Mouse (Mus musculus): ENCODE data around the gene Cst13. TPM values are rescaled to one million over a fixed set of nuclear protein-coding genes. Genes with fewer than 3 reads are reported as not detected.

Gene Cst13
- polyA plus RNA-seq, 1 experiment from 2014 or later: not detected

GRCm38 (mm10) chr2:148875335-148875811 is 55.5 kb downstream of the Cst13 start, which contains the start of gene Cst3:
Cst3 (minus strand) TSS chr2:148875692.
- Histone ChIP-seq H3K9me3 (replicated peaks) (no peaks in the 10 kb centered on the region), H3K4me3 (replicated peaks) (peak within 1 kb of the TSS; percentile 80), H3K4me2 (peak within 1 kb of the TSS; percentile 83), H3K27ac (peak within 1 kb of the TSS; percentile 76), H3K36me3 (peaks cover 11% of the 10 kb centered on the region; the same call in 1 of the 2 replicates), H3K9ac (peak within 1 kb of the TSS; percentile 77), H3K4me1 (replicated peaks) (peaks cover 31% of the 10 kb centered on the region), H3K27me3 (no peaks in the 10 kb centered on the region)
- under 1% methylated on average over 19 of the region's 19 CpGs for WGBS (ENCODE audit: insufficient replicate concordance)
- DNase-seq (peak; percentile 82), ATAC-seq (ENCODE audit: low read depth) (peak; percentile 97)

- Histone ChIP-seq H3K4me3 (replicated peaks) (no peak overlapping the region), H3K27ac (no peak overlapping the region), H3K4me2 (no peak overlapping the region), H3K36me3 (peaks cover 4% of the 10 kb centered on the region; the same call in 1 of the 2 replicates), H3K9ac (no peak overlapping the region), H3K9me3 (replicated peaks) (no peaks in the 10 kb centered on the region), H3K27me3 (no peaks in the 10 kb centered on the region), H3K4me1 (replicated peaks) (peaks cover 31% of the 10 kb centered on the region)
- DNase-seq (no peak), ATAC-seq (ENCODE audit: low read depth) (no peak)
- 19% methylated on average over 3 of the region's 3 CpGs for WGBS (ENCODE audit: insufficient replicate concordance)
Measured at GRCm38 (mm10) chr2:148877016-148877770, 57.3 kb downstream of the Cst13 start.

GRCm38 (mm10) chr2:148878641-148879130 is 58.8 kb downstream of the Cst13 start:
- WGBS (ENCODE audit: insufficient replicate concordance): 8% methylated on average over 2 of the region's 2 CpGs
- Histone ChIP-seq H3K36me3 (no peaks in the 10 kb centered on the region), H3K4me3 (replicated peaks) (no peak overlapping the region), H3K27ac (no peak overlapping the region), H3K4me1 (replicated peaks) (peaks cover 22% of the 10 kb centered on the region), H3K27me3 (no peaks in the 10 kb centered on the region), H3K4me2 (no peak overlapping the region), H3K9ac (no peak overlapping the region), H3K9me3 (replicated peaks) (no peaks in the 10 kb centered on the region)
- DNase-seq (no peak), ATAC-seq (ENCODE audit: low read depth) (no peak)

- Histone ChIP-seq H3K9ac (no peak overlapping the region), H3K27me3 (no peaks in the 10 kb centered on the region), H3K4me3 (replicated peaks) (no peak overlapping the region), H3K4me1 (replicated peaks) (peaks cover 17% of the 10 kb centered on the region), H3K4me2 (no peak overlapping the region), H3K9me3 (replicated peaks) (no peaks in the 10 kb centered on the region), H3K27ac (no peak overlapping the region), H3K36me3 (no peaks in the 10 kb centered on the region)
- 68% methylated on average over 1 of the region's 1 CpGs for WGBS (ENCODE audit: insufficient replicate concordance)
- DNase-seq (no peak), ATAC-seq (ENCODE audit: low read depth) (no peak)
Measured at GRCm38 (mm10) chr2:148879199-148879598, 59.3 kb downstream of the Cst13 start.

Other genes with a start within 250 kb of the Cst13 start
- gene Nxt1, start 147.5 kb upstream of the Cst13 start, polyA plus RNA-seq (2015; fragmentation: Nextera tagmentation; extraction: Ambion mirVana): 64.2 and 70.5 TPM in 2 replicates
- 7.3 and 9.2 TPM in 2 replicates for gene Gzf1, start 139.1 kb upstream of the Cst13 start, polyA plus RNA-seq (2015; fragmentation: Nextera tagmentation; extraction: Ambion mirVana)
- 0.36 and 0.39 TPM in 2 replicates for gene Napb, start 87.6 kb upstream of the Cst13 start, polyA plus RNA-seq (2015; fragmentation: Nextera tagmentation; extraction: Ambion mirVana)
- not detected in 2 replicates for gene Cstl1, start 69.7 kb upstream of the Cst13 start, polyA plus RNA-seq (2015; fragmentation: Nextera tagmentation; extraction: Ambion mirVana)
- gene Cst11, start 48.6 kb upstream of the Cst13 start, polyA plus RNA-seq (2015; fragmentation: Nextera tagmentation; extraction: Ambion mirVana): not detected in 2 replicates
- gene 8030411F24Rik, start 38.1 kb upstream of the Cst13 start, polyA plus RNA-seq (2015; fragmentation: Nextera tagmentation; extraction: Ambion mirVana): not detected in 2 replicates
- gene Cst12, start 30.7 kb upstream of the Cst13 start, polyA plus RNA-seq (2015; fragmentation: Nextera tagmentation; extraction: Ambion mirVana): not detected in 2 replicates
- not detected in 2 replicates for gene Cst8, start 21.3 kb upstream of the Cst13 start, polyA plus RNA-seq (2015; fragmentation: Nextera tagmentation; extraction: Ambion mirVana)
- gene Cst9, start 15.1 kb downstream of the Cst13 start, polyA plus RNA-seq (2015; fragmentation: Nextera tagmentation; extraction: Ambion mirVana): 0.28 and 0.40 TPM in 2 replicates
- gene 9230104L09Rik, start 45.0 kb downstream of the Cst13 start, polyA plus RNA-seq (2015; fragmentation: Nextera tagmentation; extraction: Ambion mirVana): not detected in 2 replicates
- 128 and 144 TPM in 2 replicates for gene Cst3, start 55.6 kb downstream of the Cst13 start, polyA plus RNA-seq (2015; fragmentation: Nextera tagmentation; extraction: Ambion mirVana)
- not detected in 2 replicates for gene Gm1330, start 183.2 kb downstream of the Cst13 start, polyA plus RNA-seq (2015; fragmentation: Nextera tagmentation; extraction: Ambion mirVana)
- not detected in 2 replicates for gene Gm10750, start 197.2 kb downstream of the Cst13 start, polyA plus RNA-seq (2015; fragmentation: Nextera tagmentation; extraction: Ambion mirVana)

Data from liver, embryonic 13.5 days (tissue).